Comparison of ENCODE assay signal across 11 mouse cellular contexts in the genomic region with DNA sequence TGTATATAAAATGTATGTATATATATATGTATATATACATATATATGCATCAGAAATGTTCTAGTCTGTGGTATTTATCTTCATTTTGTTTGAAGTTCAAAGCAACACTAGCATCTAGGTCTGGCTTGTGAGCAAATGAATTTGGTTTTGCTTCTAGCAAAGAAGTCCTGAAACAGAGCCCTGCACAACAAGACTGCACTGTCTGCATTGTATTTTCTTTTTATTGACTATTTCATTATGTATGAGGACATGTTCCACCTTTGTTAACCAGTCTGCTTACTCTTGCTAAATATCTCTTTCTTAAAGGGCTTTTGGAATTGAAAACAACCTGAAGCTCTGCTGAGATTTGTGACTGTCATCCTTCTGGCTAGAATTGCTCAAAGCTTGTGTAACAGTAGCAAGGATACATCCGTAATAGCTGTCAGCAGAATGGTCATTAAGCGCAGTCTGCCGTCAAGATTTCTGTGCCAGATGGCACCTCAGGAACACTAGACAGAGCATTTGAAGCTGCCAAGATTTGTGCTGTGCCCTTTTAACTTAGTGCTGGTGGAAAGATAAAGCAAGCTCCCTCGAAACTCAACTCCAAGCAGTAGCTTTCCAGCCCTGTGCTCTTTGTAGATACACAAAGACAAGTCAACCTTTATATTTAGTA.
DNase-seq lines count a peak whose midpoint lies in the region; ATAC-seq and TF ChIP-seq lines count a peak whose summit lies in the region.
"Had no signal": no experiment of that assay in that cellular context is flagged by ENCODE, and none has a peak within 500 bp of the region (broad histone marks: within the 10 kb centered on the region; RNA-seq: fewer than 3 reads in every experiment).

No protein-coding gene starts in this region.

- no peak overlapping the region for H3K9ac ChIP-seq in forebrain, embryonic 13.5 days
- no peak overlapping the region for H3K9ac ChIP-seq in forebrain, embryonic 11.5 days (ENCODE audit: low read length)
- H3K9ac ChIP-seq in kidney, embryonic 14.5 days (ENCODE audit: low read depth, low read length) = no peak overlapping the region
- H3K9ac ChIP-seq: embryonic facial prominence, embryonic 15.5 days; lung, embryonic 14.5 days; neural tube, embryonic 12.5 days had no signal

- H3K27me3 ChIP-seq in forebrain, embryonic 13.5 days = no peaks in the 10 kb centered on the region
- H3K27me3 ChIP-seq in forebrain, embryonic 11.5 days (ENCODE audit: control insufficient read depth, insufficient read depth, low read length) = no peaks in the 10 kb centered on the region
- no peaks in the 10 kb centered on the region for H3K27me3 ChIP-seq in kidney, embryonic 14.5 days (ENCODE audit: control insufficient read depth, insufficient read depth, low read length)
- H3K27me3 ChIP-seq: embryonic facial prominence, embryonic 15.5 days; neural tube, embryonic 12.5 days had no signal

- no peak for TF ChIP-seq CTCF in left cerebral cortex, adult 2 months (IDR thresholded peaks at IDR 0.05)

- H3K4me1 ChIP-seq in forebrain, embryonic 13.5 days = no peaks in the 10 kb centered on the region
- H3K4me1 ChIP-seq in forebrain, embryonic 11.5 days (replicated peaks; ENCODE audit: control insufficient read depth, insufficient read depth, low read length) = no peaks in the 10 kb centered on the region
- H3K4me1 ChIP-seq in kidney, embryonic 14.5 days (ENCODE audit: control insufficient read depth, insufficient read depth, low read length) = no peaks in the 10 kb centered on the region
- H3K4me1 ChIP-seq: embryonic facial prominence, embryonic 15.5 days; neural tube, embryonic 12.5 days had no signal

- no peak overlapping the region for H3K4me3 ChIP-seq in forebrain, embryonic 13.5 days
- no peak overlapping the region for H3K4me3 ChIP-seq in forebrain, embryonic 11.5 days (ENCODE audit: low read depth, low read length)
- H3K4me3 ChIP-seq in left cerebral cortex, adult 2 months = no peak overlapping the region
- H3K4me3 ChIP-seq in kidney, embryonic 14.5 days (ENCODE audit: low read length) = no peak overlapping the region
- H3K4me3 ChIP-seq: embryonic facial prominence, embryonic 15.5 days; neural tube, embryonic 12.5 days had no signal

- no peaks in the 10 kb centered on the region for H3K9me3 ChIP-seq in forebrain, embryonic 13.5 days (replicated peaks)
- H3K9me3 ChIP-seq in forebrain, embryonic 11.5 days (ENCODE audit: control insufficient read depth, low read length) = no peaks in the 10 kb centered on the region
- H3K9me3 ChIP-seq in kidney, embryonic 14.5 days (ENCODE audit: control insufficient read depth, low read length) = no peaks in the 10 kb centered on the region
- H3K9me3 ChIP-seq: embryonic facial prominence, embryonic 15.5 days; neural tube, embryonic 12.5 days had no signal

- DNase-seq in forebrain, embryonic 11.5 days (ENCODE audit: low spot score) = no peak
- DNase-seq in cerebellum, adult 11 months = peak; percentile 85
- peak; percentile 7 to 8 for DNase-seq in frontal cortex, postnatal 10 days (ENCODE audit: low spot score in 2 of 2)
- DNase-seq in left cerebral cortex, adult 2 months (ENCODE audit: extremely low spot score in 1 of 2, low spot score in 2 of 2) = peak; percentile 12 to 19
- no peak for DNase-seq in kidney, postnatal 4 days
- DNase-seq in Muller cell, postnatal 12 days (ENCODE audit: inconsistent ontology term) = no peak
- DNase-seq: lung, embryonic 14.5 days had no signal

- no peak overlapping the region for H3K27ac ChIP-seq in forebrain, embryonic 13.5 days
- no peak overlapping the region for H3K27ac ChIP-seq in forebrain, embryonic 11.5 days (ENCODE audit: low read depth, low read length)
- H3K27ac ChIP-seq in left cerebral cortex, adult 2 months = no peak overlapping the region
- H3K27ac ChIP-seq in kidney, embryonic 14.5 days (ENCODE audit: low read depth, low read length) = no peak overlapping the region
- H3K27ac ChIP-seq: embryonic facial prominence, embryonic 15.5 days; neural tube, embryonic 12.5 days had no signal

- H3K4me2 ChIP-seq in forebrain, embryonic 13.5 days = no peak overlapping the region
- H3K4me2 ChIP-seq in forebrain, embryonic 11.5 days (ENCODE audit: low read depth, low read length, severe bottlenecking) = no peak overlapping the region
- no peak overlapping the region for H3K4me2 ChIP-seq in kidney, embryonic 14.5 days (replicated peaks; ENCODE audit: low read depth, low read length)
- H3K4me2 ChIP-seq: embryonic facial prominence, embryonic 15.5 days; lung, embryonic 14.5 days; neural tube, embryonic 12.5 days had no signal

- intact Hi-C loops in left cerebral cortex, adult 2 months (cut with DNase I) = no loop called here

- no peaks in the 10 kb centered on the region for H3K36me3 ChIP-seq in forebrain, embryonic 13.5 days (ENCODE audit: poor library complexity, severe bottlenecking)
- H3K36me3 ChIP-seq in forebrain, embryonic 11.5 days (ENCODE audit: control insufficient read depth, insufficient read depth, low read length) = no peaks in the 10 kb centered on the region
- no peaks in the 10 kb centered on the region for H3K36me3 ChIP-seq in kidney, embryonic 14.5 days (ENCODE audit: control insufficient read depth, insufficient read depth, low read length)
- H3K36me3 ChIP-seq: embryonic facial prominence, embryonic 15.5 days; neural tube, embryonic 12.5 days had no signal

- ATAC-seq in forebrain, embryonic 13.5 days = peak; percentile 93
- no peak for ATAC-seq in forebrain, embryonic 11.5 days (replicated peaks; ENCODE audit: low FRiP score)
- no peak for ATAC-seq in kidney, embryonic 14.5 days (ENCODE audit: low FRiP score, low TSS enrichment)

- 71% methylated on average over 4 of the region's 4 CpGs for WGBS in forebrain, embryonic 13.5 days
- WGBS in forebrain, embryonic 11.5 days = 88% methylated on average over 4 of the region's 4 CpGs
- WGBS in kidney, embryonic 14.5 days = 57% methylated on average over 4 of the region's 4 CpGs

Comparison
In these comparisons a context has a peak if more than half of its experiments do, and no peak if none do; other contexts are left out.
1. DNase-seq: peak in cerebellum, adult 11 months (single experiment), frontal cortex, postnatal 10 days (2 of 2) and left cerebral cortex, adult 2 months (2 of 2); none in forebrain, embryonic 11.5 days (single experiment), kidney, postnatal 4 days (0 of 2) and Muller cell, postnatal 12 days (single experiment).